Mouse (Mus musculus) thymus, postnatal 0 days (tissue): ENCODE measurements around the gene Amd2. TPM values are rescaled to one million over a fixed set of nuclear protein-coding genes. Genes with fewer than 3 reads are reported as not detected.

Experiments
- DNase-seq: peaks from one replicate; pipeline ENCODE4 v3.0.0-alpha.2; 2015; ENCODE audit warnings: low spot score
- polyA plus RNA-seq: library from polyadenylated mRNA; unstranded; fragments of >200 nt; fragmentation: Nextera tagmentation; extraction: Ambion mirVana; gene quantifications from 2 replicates; pipeline ENCODE4 v1.2.1, GENCODE M21; 2015

The Amd2 gene
- polyA plus RNA-seq, result 3.0 and 3.6 TPM in 2 replicates

GRCm38 (mm10) chr10:35711792-35712191 is at the start of gene Amd2:
Amd2 (minus strand) TSS chr10:35711892.
- DNase-seq, result no peak

- DNase-seq, result no peak
These were observed 49.6 kb upstream of the Amd2 start for GRCm38 (mm10) chr10:35761280-35761679.

- no peak for DNase-seq
These were observed 25.9 kb upstream of the Amd2 start for GRCm38 (mm10) chr10:35737639-35738038.

GRCm38 (mm10) chr10:35714266-35714665 is 2.6 kb upstream of the Amd2 start:
- no peak for DNase-seq
